Mouse (Mus musculus): Measurements from ENCODE around the gene Commd7.

GRCm38 (mm10) chr2:153612594-153613281 lies 19.8 kb downstream of the Commd7 start:
- TF ChIP-seq CTCF (IDR thresholded peaks at IDR 0.05; ENCODE audit: low read depth) (no peak), EP300 (IDR thresholded peaks at IDR 0.05; ENCODE audit: low read depth) (no peak)

Measured in heart, postnatal 0 days (tissue).